ENCODE assay signal across 8 mouse cellular contexts in genomic region chr5:135690401-135690800, GRCm38 (mm10). TPM values are rescaled to one million over a fixed set of nuclear protein-coding genes. Genes with fewer than 3 reads are reported as not detected.
DNase-seq lines count a peak whose midpoint lies in the region; ATAC-seq and TF ChIP-seq lines count a peak whose summit lies in the region.

No protein-coding gene starts in this region.

- no peak overlapping the region for H3K9ac ChIP-seq in lung, embryonic 16.5 days (ENCODE audit: low read length)
- H3K9ac ChIP-seq in limb, embryonic 15.5 days, result no peak overlapping the region
- no peak overlapping the region for H3K9ac ChIP-seq in stomach, embryonic 14.5 days (replicated peaks; ENCODE audit: low read depth, low read length)

- H3K27ac ChIP-seq in lung, embryonic 16.5 days (ENCODE audit: low read length), result no peak overlapping the region
- H3K27ac ChIP-seq in limb, embryonic 15.5 days, result no peak overlapping the region
- H3K27ac ChIP-seq in stomach, embryonic 14.5 days (ENCODE audit: low read length), result no peak overlapping the region
- H3K27ac ChIP-seq in thymus, adult 2 months (ENCODE audit: control insufficient read depth, insufficient read depth, low read length), result no peak overlapping the region

- TF ChIP-seq POLR2A in thymus, adult 2 months (IDR thresholded peaks at IDR 0.05; ENCODE audit: control insufficient read depth, extremely low read depth, insufficient read depth, low read length, poor library complexity), result no peak

- H3K4me2 ChIP-seq in lung, embryonic 16.5 days (ENCODE audit: low read depth, low read length), result peak overlapping the region; percentile 71
- peak overlapping the region; percentile 92 for H3K4me2 ChIP-seq in limb, embryonic 15.5 days
- H3K4me2 ChIP-seq in stomach, embryonic 14.5 days (replicated peaks; ENCODE audit: low read depth, low read length), result peak overlapping the region; percentile 98

- DNase-seq in cerebellum, adult 9-10 months, result peak; percentile 47
- DNase-seq in cerebellum, adult 8-10 months, result no peak
- DNase-seq in lung, postnatal 4 days, result no peak
- DNase-seq in thymus, adult 2 months, result no peak
- DNase-seq in left cerebral cortex, adult 9 months (ENCODE audit: low spot score in 2 of 2), result no peak

- 79% methylated on average over 5 of the region's 5 CpGs for WGBS in lung, embryonic 16.5 days
- 86% methylated on average over 5 of the region's 5 CpGs for WGBS in limb, embryonic 15.5 days
- WGBS in stomach, embryonic 14.5 days, result 91% methylated on average over 5 of the region's 5 CpGs
- WGBS in thymus, adult 2 months, result 85% methylated on average over 5 of the region's 5 CpGs

- H3K27me3 ChIP-seq in lung, embryonic 16.5 days (ENCODE audit: control insufficient read depth, insufficient read depth, low read depth, low read length), result no peaks in the 10 kb centered on the region
- no peaks in the 10 kb centered on the region for H3K27me3 ChIP-seq in limb, embryonic 15.5 days
- H3K27me3 ChIP-seq in stomach, embryonic 14.5 days (ENCODE audit: control insufficient read depth, insufficient read depth, low read length), result no peaks in the 10 kb centered on the region
- H3K27me3 ChIP-seq in thymus, adult 2 months (ENCODE audit: control insufficient read depth, insufficient read depth, low read length), result no peaks in the 10 kb centered on the region

- H3K9me3 ChIP-seq in lung, embryonic 16.5 days (ENCODE audit: control insufficient read depth, low read length), result no peaks in the 10 kb centered on the region
- H3K9me3 ChIP-seq in limb, embryonic 15.5 days, result no peaks in the 10 kb centered on the region
- no peaks in the 10 kb centered on the region for H3K9me3 ChIP-seq in stomach, embryonic 14.5 days (ENCODE audit: control insufficient read depth, low read depth, low read length)

- peaks cover 18% of the 10 kb centered on the region for H3K4me1 ChIP-seq in lung, embryonic 16.5 days (replicated peaks; ENCODE audit: control insufficient read depth, insufficient read depth, low read length)
- peaks cover 20% of the 10 kb centered on the region for H3K4me1 ChIP-seq in limb, embryonic 15.5 days
- peaks cover 11% of the 10 kb centered on the region; the same call in 1 of the 2 replicates for H3K4me1 ChIP-seq in stomach, embryonic 14.5 days (ENCODE audit: control insufficient read depth, insufficient read depth, low read length)
- peaks cover 18% of the 10 kb centered on the region for H3K4me1 ChIP-seq in thymus, adult 2 months (replicated peaks; ENCODE audit: control insufficient read depth, insufficient read depth, low read length)

- H3K36me3 ChIP-seq in lung, embryonic 16.5 days (ENCODE audit: control insufficient read depth, insufficient read depth, low read length), result no peaks in the 10 kb centered on the region
- H3K36me3 ChIP-seq in limb, embryonic 15.5 days, result no peaks in the 10 kb centered on the region
- H3K36me3 ChIP-seq in stomach, embryonic 14.5 days (ENCODE audit: control insufficient read depth, insufficient read depth, low read length), result no peaks in the 10 kb centered on the region
- H3K36me3 ChIP-seq in thymus, adult 2 months (ENCODE audit: control insufficient read depth, insufficient read depth, low read length), result no peaks in the 10 kb centered on the region

- peak overlapping the region; percentile 70 for H3K4me3 ChIP-seq in lung, embryonic 16.5 days (ENCODE audit: low read length)
- no peak overlapping the region for H3K4me3 ChIP-seq in limb, embryonic 15.5 days
- peak overlapping the region; percentile 86; the same call in 1 of the 2 replicates for H3K4me3 ChIP-seq in stomach, embryonic 14.5 days (ENCODE audit: low read depth, low read length)
- H3K4me3 ChIP-seq in thymus, adult 2 months (ENCODE audit: control insufficient read depth, insufficient read depth, low read length), result no peak overlapping the region

- ATAC-seq in lung, embryonic 16.5 days (ENCODE audit: low read depth), result no peak
- ATAC-seq in limb, embryonic 15.5 days (ENCODE audit: insufficient number of reproducible peaks, low FRiP score, low TSS enrichment, low read depth), result no peak
- no peak for ATAC-seq in stomach, embryonic 14.5 days (ENCODE audit: insufficient number of reproducible peaks, insufficient read depth, low FRiP score, low read depth)

- TF ChIP-seq CTCF in thymus, adult 2 months (IDR thresholded peaks at IDR 0.05; ENCODE audit: borderline replicate concordance, control insufficient read depth, extremely low read depth, insufficient read depth, low read length, poor library complexity), result no peak

RNA-seq across cellular contexts. Expression of gene Por, which starts 20.6 kb away (rescaled TPM):
- 77.4 and 83.5 TPM in 2 replicates for polyA plus RNA-seq in lung, embryonic 16.5 days (2015; fragmentation: Nextera tagmentation; extraction: Ambion mirVana)
- 93.7 and 99.2 TPM in 2 replicates for polyA plus RNA-seq in limb, embryonic 15.5 days (2015; fragmentation: Nextera tagmentation; extraction: Ambion mirVana)
- polyA plus RNA-seq in stomach, embryonic 14.5 days (2014; fragmentation: Nextera tagmentation; extraction: Ambion mirVana), result 70.5 and 79.7 TPM in 2 replicates
- 120 and 132 TPM in 2 replicates for polyA plus RNA-seq in thymus, adult 2 months (2012; rRNA removed)

RNA-seq across cellular contexts. Expression of gene Tmem120a, which starts 53.8 kb away (rescaled TPM):
- polyA plus RNA-seq in lung, embryonic 16.5 days (2015; fragmentation: Nextera tagmentation; extraction: Ambion mirVana), result 37.9 and 38.8 TPM in 2 replicates
- polyA plus RNA-seq in limb, embryonic 15.5 days (2015; fragmentation: Nextera tagmentation; extraction: Ambion mirVana), result 39.4 and 44.1 TPM in 2 replicates
- polyA plus RNA-seq in stomach, embryonic 14.5 days (2014; fragmentation: Nextera tagmentation; extraction: Ambion mirVana), result 45.3 and 48.2 TPM in 2 replicates
- 31.0 and 37.7 TPM in 2 replicates for polyA plus RNA-seq in thymus, adult 2 months (2012; rRNA removed)

RNA-seq across cellular contexts. Expression of gene Rhbdd2, which starts 58.0 kb away (rescaled TPM):
- 30.8 and 33.1 TPM in 2 replicates for polyA plus RNA-seq in lung, embryonic 16.5 days (2015; fragmentation: Nextera tagmentation; extraction: Ambion mirVana)
- 33.3 and 33.4 TPM in 2 replicates for polyA plus RNA-seq in limb, embryonic 15.5 days (2015; fragmentation: Nextera tagmentation; extraction: Ambion mirVana)
- 51.2 and 60.5 TPM in 2 replicates for polyA plus RNA-seq in stomach, embryonic 14.5 days (2014; fragmentation: Nextera tagmentation; extraction: Ambion mirVana)
- polyA plus RNA-seq in thymus, adult 2 months (2012; rRNA removed), result 36.5 and 39.5 TPM in 2 replicates

Comparison
In these comparisons a context has a peak if more than half of its experiments do, and no peak if none do; other contexts are left out.
1. H3K4me3 ChIP-seq: peak in lung, embryonic 16.5 days (single experiment) and stomach, embryonic 14.5 days (single experiment); none in limb, embryonic 15.5 days (single experiment) and thymus, adult 2 months (single experiment).
2. Peak in every context shown above with its lines, with median percentiles within 50 percentile points of each other: H3K4me2 ChIP-seq.